Mouse (Mus musculus) olfactory bulb, adult 2 months (tissue): ENCODE data around the gene Gm13420. TPM values are rescaled to one million over a fixed set of nuclear protein-coding genes. Genes with fewer than 3 reads are reported as not detected.

Experiments used
- H3K27ac ChIP-seq: fragments of 200-500 bp; 2 replicates; pipeline ENCODE4 v1.5.1; 2012; ENCODE audit warnings: low read depth, low read length; ENCODE audit not compliant: insufficient read depth
- H3K4me1 ChIP-seq: fragments of 200-500 bp; 2 replicates; pipeline ENCODE4 v1.6.1; 2012; ENCODE audit warnings: low read length; ENCODE audit not compliant: control insufficient read depth, insufficient read depth
- H3K4me3 ChIP-seq: fragments of 200-500 bp; 2 replicates; pipeline ENCODE4 v1.5.1; 2012; ENCODE audit warnings: mild to moderate bottlenecking, low read depth, low read length, moderate library complexity; ENCODE audit not compliant: insufficient read depth
- CTCF ChIP-seq: fragments of 200-500 bp; IDR thresholded peaks from 2 replicates; pipeline ENCODE4 v1.5.1; 2012; ENCODE audit warnings: low read depth, mild to moderate bottlenecking, low read length, moderate library complexity; ENCODE audit not compliant: insufficient read depth
- POLR2A ChIP-seq: fragments of 200-500 bp; IDR thresholded peaks from 2 replicates; pipeline ENCODE4 v1.6.1; 2012; ENCODE audit warnings: mild to moderate bottlenecking, low read depth, low read length, moderate library complexity; ENCODE audit not compliant: insufficient read depth
- whole genome bisulfite sequencing: fragments of 180-500 bp; shearing (Covaris S2); methylation state at CpG from one replicate; pipeline ENCODE4 v1.1.7; 2018; 5-methylcytosine and 5-hydroxymethylcytosine counted together
- polyA plus RNA-seq: library from polyadenylated mRNA; stranded (reverse); fragments of >200 nt; gene quantifications from 2 replicates; pipeline ENCODE4 v1.2.4, GENCODE M21; 2012; ENCODE audit warnings: low replicate concordance; ENCODE audit not compliant: missing spikeins, insufficient read depth, insufficient read length

Gm13420 gene
- polyA plus RNA-seq, 1 experiment: not detected

DNA sequence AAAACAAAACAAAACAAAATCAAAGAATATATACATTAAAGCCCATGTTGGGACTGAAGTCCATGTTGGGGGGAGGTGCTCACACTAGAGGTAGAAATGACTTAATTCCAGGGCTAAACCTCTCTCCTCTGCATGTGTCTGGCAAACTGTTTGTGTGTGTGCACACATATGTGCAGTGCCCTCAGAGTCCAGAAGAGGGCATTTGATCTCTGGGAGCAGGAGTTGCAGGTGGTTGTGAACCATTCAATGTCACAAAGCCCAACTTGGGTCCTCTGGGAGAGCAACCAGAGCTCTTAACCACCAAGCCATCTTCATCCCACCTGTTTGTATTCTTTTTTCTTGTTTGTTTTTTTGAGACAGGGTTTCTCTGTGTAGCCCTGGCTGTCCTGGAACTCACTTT, 18.7 kb upstream of the Gm13420 start:
- no peak overlapping the region for H3K27ac ChIP-seq
- no peaks in the 10 kb centered on the region for H3K4me1 ChIP-seq
- no peak overlapping the region for H3K4me3 ChIP-seq
- TF ChIP-seq CTCF (no peak), POLR2A (no peak)

DNA sequence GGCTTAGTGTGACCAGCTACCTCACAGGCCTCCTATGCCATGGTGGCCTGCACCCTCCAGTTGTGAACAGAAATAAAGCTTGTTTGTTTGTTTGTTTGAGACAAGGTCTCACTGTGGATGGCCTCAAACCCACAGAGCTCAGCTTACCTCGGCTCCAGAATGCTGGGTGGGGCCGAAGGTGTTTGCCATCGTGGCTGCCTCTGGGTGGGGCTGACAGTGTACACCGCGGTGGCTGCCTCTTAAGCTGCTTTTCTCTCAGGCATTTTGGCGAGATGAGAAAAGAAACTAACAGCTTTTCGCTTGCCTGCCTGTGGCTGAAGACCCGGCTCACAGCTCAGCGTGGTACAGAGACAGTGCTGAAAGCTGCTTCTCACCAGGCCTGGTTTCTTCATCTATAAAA, 17.4 kb upstream of the Gm13420 start:
- H3K4me1 ChIP-seq: no peaks in the 10 kb centered on the region
- TF ChIP-seq CTCF: no peak
- TF ChIP-seq POLR2A: no peak
- H3K27ac ChIP-seq: no peak overlapping the region
- H3K4me3 ChIP-seq: no peak overlapping the region
- WGBS: 68% methylated on average over 9 of the region's 9 CpGs

DNA sequence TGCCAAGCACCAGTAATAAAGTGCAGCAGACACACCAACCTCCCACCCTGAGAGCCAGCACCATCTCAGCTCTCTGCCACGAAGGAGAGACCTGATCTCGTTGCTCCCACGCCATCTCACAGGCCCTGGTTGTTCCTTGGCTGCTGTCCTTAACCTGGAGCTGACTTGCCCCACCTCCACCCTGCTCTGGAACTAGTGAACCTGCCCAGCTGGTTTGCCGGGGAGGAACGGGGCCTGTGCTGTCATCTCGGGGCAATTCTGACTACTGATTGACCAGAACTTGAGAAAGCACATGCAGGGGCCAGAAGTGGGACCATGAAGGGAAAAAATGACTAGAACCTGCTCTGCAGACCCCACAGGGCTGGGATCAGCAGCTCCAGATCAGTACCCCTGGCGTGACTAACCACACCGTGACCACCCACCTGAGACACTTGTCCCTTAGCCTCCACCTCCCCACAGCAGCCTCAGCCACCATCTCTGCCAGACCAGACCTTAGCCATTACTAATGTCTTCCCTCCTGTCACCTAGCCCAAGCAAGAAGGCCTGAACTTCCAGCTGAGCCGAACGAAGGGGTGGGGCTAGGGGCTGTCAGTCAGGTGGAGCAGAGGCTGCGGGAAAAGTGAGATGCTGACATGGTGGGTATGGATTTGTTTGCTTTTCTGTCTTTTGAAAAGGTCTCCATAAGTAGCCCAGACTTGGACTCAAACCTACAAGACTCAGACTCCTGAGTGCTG, 16.7 kb upstream of the Gm13420 start:
- 75% methylated on average over 11 of the region's 11 CpGs for WGBS
- Histone ChIP-seq H3K4me3 (no peak overlapping the region), H3K4me1 (no peaks in the 10 kb centered on the region), H3K27ac (no peak overlapping the region)
- TF ChIP-seq POLR2A (no peak), CTCF (no peak)

DNA sequence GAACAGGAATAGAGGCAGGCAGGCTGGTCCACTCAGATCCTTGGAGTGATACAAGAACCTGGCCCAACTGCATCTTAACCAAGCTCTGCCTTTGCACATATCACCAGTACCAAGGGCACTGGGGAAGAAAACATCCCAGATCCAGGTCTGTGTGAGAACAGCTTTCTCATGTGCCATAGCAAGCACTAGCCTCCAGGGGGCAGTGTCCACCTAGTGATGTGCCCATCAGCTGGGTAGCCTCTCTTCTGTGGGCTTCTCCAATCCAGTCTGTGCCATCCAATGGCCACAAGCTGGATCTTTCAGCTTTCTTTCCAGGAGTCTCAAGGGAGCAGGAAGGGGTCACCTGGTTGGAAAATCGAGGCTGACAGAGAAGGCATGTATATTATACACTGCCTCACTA, 13.3 kb upstream of the Gm13420 start:
- H3K4me3 ChIP-seq: no peak overlapping the region
- H3K4me1 ChIP-seq: no peaks in the 10 kb centered on the region
- no peak for TF ChIP-seq POLR2A
- 0 out of 2 replicates have a peak, but pooled peaks have one; percentile 43 for TF ChIP-seq CTCF
- 0% methylated on average over 1 of the region's 1 CpGs for WGBS
- H3K27ac ChIP-seq: no peak overlapping the region

DNA sequence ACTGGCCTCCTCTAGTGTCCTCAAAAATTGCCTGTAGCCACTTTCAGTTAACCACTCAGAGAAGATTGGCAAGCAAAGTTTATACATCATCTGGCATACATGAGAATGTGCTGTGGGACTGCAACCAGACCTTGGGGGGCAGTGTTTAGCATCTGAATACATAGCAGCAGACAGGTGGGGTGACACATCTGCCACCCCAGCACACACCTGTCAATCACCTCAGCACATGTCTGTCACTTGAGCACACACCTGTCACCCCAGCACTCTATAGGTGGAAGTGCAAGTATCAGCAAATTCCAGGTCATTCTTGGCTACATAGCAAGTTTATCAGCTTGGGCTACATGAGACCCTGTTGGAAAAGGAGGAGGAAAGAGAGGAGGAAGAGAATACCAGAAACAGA, 4.2 kb upstream of the Gm13420 start:
- Histone ChIP-seq H3K4me3 (no peak overlapping the region), H3K4me1 (no peaks in the 10 kb centered on the region), H3K27ac (no peak overlapping the region)
- TF ChIP-seq POLR2A: no peak
- TF ChIP-seq CTCF: no peak

DNA sequence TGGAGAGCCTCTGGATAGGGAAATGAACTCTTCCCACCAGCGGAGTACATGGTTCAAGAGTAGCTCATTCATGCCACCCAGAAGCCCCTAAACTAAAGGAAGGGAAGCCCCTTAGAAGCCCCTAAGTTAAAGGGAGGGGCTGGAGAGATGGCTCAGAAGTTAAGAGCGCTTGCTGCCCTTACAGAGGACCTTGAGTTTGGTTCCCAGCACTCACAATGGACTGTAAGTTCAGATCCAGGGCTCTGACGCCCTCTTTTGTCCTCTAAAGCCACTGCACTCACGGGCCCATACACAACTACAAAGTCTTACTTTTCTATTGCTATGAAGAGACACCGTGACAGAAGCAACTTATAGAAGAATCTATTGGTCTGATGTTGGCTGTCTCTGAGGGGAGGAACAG, 912 bp upstream of the Gm13420 start:
- H3K27ac ChIP-seq: no peak overlapping the region
- H3K4me3 ChIP-seq: no peak overlapping the region
- TF ChIP-seq POLR2A (no peak), CTCF (no peak)
- peaks cover under 1% of the 10 kb centered on the region for H3K4me1 ChIP-seq
- 91% methylated on average over 5 of the region's 5 CpGs for WGBS

DNA sequence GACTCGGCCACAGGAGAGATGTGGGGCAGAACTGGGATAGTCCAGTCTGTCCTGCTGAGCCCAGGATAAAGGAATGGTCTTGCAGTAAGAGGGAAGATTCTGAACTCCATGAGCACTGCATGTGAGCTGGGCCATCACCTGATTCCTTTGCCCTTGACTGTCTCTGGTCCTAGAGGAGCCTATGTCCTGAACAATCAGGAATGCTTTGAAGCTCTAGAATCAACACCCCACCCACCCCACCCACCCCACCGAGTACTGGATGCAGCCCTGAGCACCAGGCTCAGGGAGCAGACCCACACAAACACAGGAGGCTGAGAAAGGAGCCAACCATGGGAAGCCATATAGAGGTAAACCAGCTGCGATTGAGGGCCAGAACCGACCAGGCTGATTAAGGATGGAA, 3.0 kb downstream of the Gm13420 start:
- Histone ChIP-seq H3K4me1 (peaks cover 6% of the 10 kb centered on the region), H3K4me3 (no peak overlapping the region), H3K27ac (no peak overlapping the region)
- 71% methylated on average over 4 of the region's 4 CpGs for WGBS
- TF ChIP-seq CTCF (no peak), POLR2A (no peak)

DNA sequence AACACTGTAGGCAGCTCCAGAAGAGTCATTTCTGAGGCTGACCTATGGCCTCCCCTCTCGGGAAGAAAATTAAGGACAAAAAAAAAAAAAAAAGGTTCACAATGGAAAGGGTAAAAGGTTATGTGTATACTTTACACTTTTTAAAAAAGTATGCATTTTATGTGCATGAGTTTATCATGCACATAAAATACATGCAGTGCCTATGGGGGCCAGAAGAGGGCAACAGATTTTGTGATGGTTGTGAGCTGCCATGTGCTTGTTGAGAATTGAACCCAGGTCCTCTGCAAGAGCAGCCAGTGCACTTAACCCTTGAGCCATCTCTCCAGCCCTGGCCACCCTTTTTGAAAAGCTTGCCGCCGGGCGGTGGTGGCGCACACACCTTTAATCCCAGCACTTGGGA, 3.6 kb downstream of the Gm13420 start:
- 62% methylated on average over 5 of the region's 5 CpGs for WGBS
- TF ChIP-seq CTCF: no peak
- no peak for TF ChIP-seq POLR2A
- Histone ChIP-seq H3K4me3 (no peak overlapping the region), H3K4me1 (peaks cover 6% of the 10 kb centered on the region), H3K27ac (no peak overlapping the region)

DNA sequence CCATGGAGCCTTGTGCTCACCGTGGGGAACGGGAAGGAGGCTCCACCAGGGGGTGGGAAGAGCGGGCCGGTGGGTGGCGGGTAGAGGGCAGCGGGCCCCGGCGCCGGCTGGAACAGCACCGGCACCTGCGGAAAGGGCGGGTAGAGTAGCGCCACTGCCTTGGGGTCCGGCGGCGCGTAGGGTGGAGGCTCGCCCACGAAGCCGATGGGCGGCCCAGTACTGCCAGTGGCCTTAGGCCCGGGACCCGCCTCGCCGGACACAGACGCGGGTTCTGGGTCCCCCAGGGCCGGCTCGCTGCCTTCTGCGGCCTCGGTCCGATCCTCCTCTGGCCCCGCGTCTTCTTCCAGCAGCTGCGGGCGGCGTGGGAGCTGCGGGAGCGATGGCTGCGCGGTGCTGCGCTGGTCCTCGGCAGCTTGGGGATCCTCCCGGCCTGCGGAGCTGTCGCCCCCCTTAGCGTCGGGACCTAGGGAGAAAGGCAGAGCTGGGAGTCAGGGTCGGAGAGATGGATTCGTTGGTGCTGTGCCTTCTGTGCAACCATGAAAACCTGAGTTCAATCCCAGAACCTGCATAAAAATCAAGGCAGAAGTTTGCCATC, 4.2 kb downstream of the Gm13420 start:
- peak overlapping the region; percentile 35 for H3K4me3 ChIP-seq
- WGBS: 1% methylated on average over 50 of the region's 50 CpGs

More for the DNA sequence above, 4.2 kb downstream of the Gm13420 start:
- TF ChIP-seq CTCF: no peak
- no peak for TF ChIP-seq POLR2A
- H3K4me1 ChIP-seq: peaks cover 6% of the 10 kb centered on the region
- H3K27ac ChIP-seq: no peak overlapping the region
